Mouse (Mus musculus): ENCODE measurements around the gene Mthfsd.

DNA sequence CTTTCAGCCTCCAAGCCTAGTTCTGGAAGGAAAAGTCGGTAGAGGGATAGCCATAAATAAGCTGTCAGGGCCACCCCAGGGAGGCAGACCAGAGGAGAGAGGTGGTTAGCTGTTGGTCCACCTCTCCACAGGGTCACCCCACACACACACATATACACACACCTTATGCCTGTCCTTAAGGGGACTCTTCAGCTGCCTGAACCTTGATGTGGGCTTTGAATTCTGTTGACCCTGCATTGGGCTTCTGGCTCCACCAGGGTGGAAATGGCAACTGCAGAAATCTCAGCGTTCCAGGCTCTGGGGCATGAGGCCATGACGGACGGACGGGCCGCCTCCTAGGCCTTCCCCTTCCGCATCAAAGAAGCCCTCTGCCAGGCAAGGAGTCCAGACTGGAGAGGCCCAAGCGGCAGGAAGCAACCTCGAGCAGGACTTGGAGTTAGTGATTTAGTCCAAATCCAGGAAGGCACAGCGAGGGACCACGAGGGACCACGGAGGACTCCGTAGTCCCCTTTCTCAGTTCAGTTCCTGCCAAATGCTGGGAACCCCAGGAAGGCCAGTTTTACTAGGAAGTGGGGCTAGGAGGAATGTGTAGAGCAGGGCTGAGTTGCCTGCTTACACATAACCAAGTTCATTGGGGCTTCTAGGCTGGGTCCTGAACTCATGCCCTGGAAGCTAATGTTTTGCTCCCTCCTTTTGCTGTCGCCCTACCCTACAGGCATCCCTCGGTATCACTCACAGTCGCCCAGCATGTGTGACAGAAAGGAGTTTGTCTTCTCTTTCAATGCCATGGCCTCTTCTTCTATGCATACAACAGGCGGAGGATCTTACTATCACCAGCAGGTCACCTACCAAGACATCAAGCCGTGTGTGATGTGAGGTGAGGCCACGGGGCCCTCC is 21.9 kb downstream of the Mthfsd start:
- TF ChIP-seq POLR2A (IDR thresholded peaks at IDR 0.05; ENCODE audit: control insufficient read depth in 1 of 2, insufficient read depth in 1 of 2, low read depth in 1 of 2, low read length in 2 of 2, poor library complexity in 1 of 2) (no peak), ZC3H11A (IDR thresholded peaks at IDR 0.05; ENCODE audit: low read depth, low read length) (no peak), KAT2A (conservative IDR thresholded peaks at IDR 0.05; ENCODE audit: low read depth, low read length) (no peak), CTCF (IDR thresholded peaks at IDR 0.05 in 2 of 3, conservative IDR thresholded peaks at IDR 0.05 in 1 of 3; ENCODE audit: control insufficient read depth in 1 of 3, insufficient read depth in 1 of 3, low read depth in 2 of 3, low read length in 3 of 3, poor library complexity in 1 of 3, severe bottlenecking in 1 of 3) (no peak), POLR2AphosphoS2 (IDR thresholded peaks at IDR 0.05; ENCODE audit: low read length) (no peak), USF1 (IDR thresholded peaks at IDR 0.05; ENCODE audit: low read depth, low read length) (no peak), ELF1 (IDR thresholded peaks at IDR 0.05; ENCODE audit: low read depth, low read length) (no peak), RCOR1 (IDR thresholded peaks at IDR 0.05; ENCODE audit: low read depth, low read length) (no peak), CHD1 (IDR thresholded peaks at IDR 0.05; ENCODE audit: low read depth, low read length) (no peak), NRF1 (IDR thresholded peaks at IDR 0.05; ENCODE audit: insufficient read depth, low read depth, low read length, poor library complexity, severe bottlenecking) (no peak), MAFK (IDR thresholded peaks at IDR 0.05; ENCODE audit: borderline replicate concordance, low read depth, low read length) (no peak)

Data from MEL (cell line).